Mouse (Mus musculus) stomach, embryonic 16.5 days (tissue): ENCODE results near the gene Mat2a. TPM values are rescaled to one million over a fixed set of nuclear protein-coding genes. Genes with fewer than 3 reads are reported as not detected.
"Not testable (repeated sequence)": the region's sequence is repeated elsewhere in the genome, so short reads cannot be mapped to it uniquely, and the experiment has no call there.

Experiments used
- ATAC-seq: fragments of 200-750 bp; cut with Nextera tagmentation; 2 replicates; pipeline ENCODE4 v1.8.0; 2017; ENCODE audit warnings: moderate number of reproducible peaks, moderate TSS enrichment; ENCODE audit not compliant: insufficient read depth, low FRiP score
- H3K27ac ChIP-seq: fragments of 300-500 bp; sonication (generic); 2 replicates; pipeline ENCODE4 v1.5.1; 2014; ENCODE audit warnings: low read length
- H3K27me3 ChIP-seq: fragments of 300-500 bp; sonication (generic); 2 replicates; pipeline ENCODE4 v1.6.1; 2014; ENCODE audit warnings: low read length, control low read depth, mixed read lengths; ENCODE audit not compliant: control insufficient read depth, insufficient read depth
- H3K36me3 ChIP-seq: fragments of 300-500 bp; sonication (generic); 2 replicates; pipeline ENCODE4 v1.6.1; 2014; ENCODE audit warnings: low read length; ENCODE audit not compliant: control insufficient read depth, insufficient read depth
- H3K4me1 ChIP-seq: fragments of 300-500 bp; sonication (generic); 2 replicates; pipeline ENCODE4 v1.6.1; 2014; ENCODE audit warnings: low read length, control low read depth, mixed read lengths; ENCODE audit not compliant: control insufficient read depth, insufficient read depth
- H3K4me2 ChIP-seq: fragments of 300-500 bp; sonication (generic); 2 replicates; pipeline ENCODE4 v1.6.1; 2014; ENCODE audit warnings: low read depth, low read length, mixed read lengths
- H3K4me3 ChIP-seq: fragments of 300-500 bp; sonication (generic); replicated peaks from 2 replicates; pipeline ENCODE4 v1.5.1; 2014; ENCODE audit warnings: mild to moderate bottlenecking, low read length
- H3K9ac ChIP-seq: fragments of 300-500 bp; sonication (generic); 2 replicates; pipeline ENCODE4 v1.6.1; 2014; ENCODE audit warnings: low read length
- H3K9me3 ChIP-seq: fragments of 300-500 bp; sonication (generic); replicated peaks from 2 replicates; pipeline ENCODE4 v1.6.1; 2016; ENCODE audit warnings: low read length, control low read depth; ENCODE audit not compliant: control insufficient read depth
- WGBS: fragments of 180-500 bp; shearing (Covaris S2); extraction: QIAGEN DNeasy Blood & Tissue Kit; methylation state at CpG from one replicate; pipeline ENCODE4 v1.1.7; 2014; 5-methylcytosine and 5-hydroxymethylcytosine counted together
- polyA plus RNA-seq: library from polyadenylated mRNA; unstranded; fragments of >200 nt; fragmentation: Nextera tagmentation; extraction: Ambion mirVana; gene quantifications from 2 replicates; pipeline ENCODE4 v1.2.1, GENCODE M21; 2015

The Mat2a gene
- polyA plus RNA-seq, 1 experiment from 2014 or later = 309 TPM

DNA sequence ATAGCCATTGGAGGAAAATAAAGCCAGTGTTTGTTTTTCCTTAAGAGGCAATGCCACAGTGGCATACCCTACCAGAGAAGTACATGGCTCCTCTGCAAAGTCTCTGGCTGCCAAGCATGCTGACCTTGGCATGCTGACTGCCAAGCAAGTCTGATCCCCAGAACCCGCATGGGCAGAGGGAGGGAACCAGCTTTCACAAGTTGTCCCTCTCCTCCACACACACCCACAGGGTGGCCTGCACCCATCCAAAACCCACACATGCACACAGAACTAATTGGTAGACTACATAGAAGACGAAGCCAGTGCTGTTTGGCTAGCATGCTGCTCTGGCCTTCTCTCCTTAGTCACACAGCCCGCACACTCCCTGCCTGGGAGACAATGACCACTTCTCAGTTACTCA lies 38.3 kb upstream of the Mat2a start:
- 88% methylated on average over 3 of the region's 3 CpGs for WGBS
- H3K27ac ChIP-seq = no peak overlapping the region
- no peaks in the 10 kb centered on the region for H3K36me3 ChIP-seq

DNA sequence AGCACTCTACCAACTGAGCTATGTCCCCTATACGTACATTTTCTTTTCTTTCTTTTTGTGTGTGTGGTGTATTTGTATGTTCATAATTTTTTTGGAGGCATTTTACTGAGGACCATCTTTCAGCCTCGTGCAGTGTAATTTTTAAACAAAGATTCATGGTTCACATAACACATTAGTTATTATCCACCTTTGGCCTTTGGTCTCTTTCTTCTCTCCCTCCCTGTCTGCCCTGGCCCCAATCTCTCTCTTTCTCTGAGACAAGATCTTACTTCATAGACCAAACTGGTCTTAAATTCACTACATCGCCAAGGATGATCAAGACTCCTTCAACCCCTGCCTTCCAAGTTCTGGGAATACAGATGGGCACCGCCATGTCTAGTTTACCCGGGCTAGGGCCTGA lies 37.5 kb upstream of the Mat2a start:
- ATAC-seq = no peak
- no peaks in the 10 kb centered on the region for H3K36me3 ChIP-seq
- no peak overlapping the region for H3K9ac ChIP-seq
- no peaks in the 10 kb centered on the region for H3K27me3 ChIP-seq
- H3K9me3 ChIP-seq = no peaks in the 10 kb centered on the region
- H3K27ac ChIP-seq = no peak overlapping the region
- H3K4me1 ChIP-seq = peaks cover 11% of the 10 kb centered on the region
- H3K4me3 ChIP-seq = no peak overlapping the region
- no peak overlapping the region for H3K4me2 ChIP-seq
- 85% methylated on average over 5 of the region's 5 CpGs for WGBS

More for the DNA sequence above, 38.3 kb upstream of the Mat2a start:
- no peak for ATAC-seq
- no peaks in the 10 kb centered on the region for H3K9me3 ChIP-seq
- H3K4me2 ChIP-seq = no peak overlapping the region
- H3K4me3 ChIP-seq = no peak overlapping the region
- peaks cover 15% of the 10 kb centered on the region for H3K4me1 ChIP-seq
- H3K27me3 ChIP-seq = no peaks in the 10 kb centered on the region
- H3K9ac ChIP-seq = no peak overlapping the region

GRCm38 (mm10) chr6:72475221-72475985 lies 36.0 kb upstream of the Mat2a start:
- Histone ChIP-seq H3K36me3 (no peaks in the 10 kb centered on the region), H3K9me3 (no peaks in the 10 kb centered on the region), H3K4me2 (no peak overlapping the region), H3K4me1 (peaks cover 11% of the 10 kb centered on the region), H3K4me3 (no peak overlapping the region), H3K27ac (no peak overlapping the region), H3K27me3 (no peaks in the 10 kb centered on the region), H3K9ac (no peak overlapping the region)
- 78% methylated on average over 4 of the region's 4 CpGs for WGBS
- ATAC-seq = no peak

- Histone ChIP-seq H3K9me3 (no peaks in the 10 kb centered on the region), H3K27ac (peak overlapping the region; percentile 73), H3K36me3 (no peaks in the 10 kb centered on the region), H3K4me3 (no peak overlapping the region), H3K9ac (no peak overlapping the region; the same call in 1 of the 2 replicates), H3K4me2 (no peak overlapping the region), H3K27me3 (no peaks in the 10 kb centered on the region), H3K4me1 (peaks cover 11% of the 10 kb centered on the region)
- ATAC-seq = peak; percentile 73
- WGBS = 37% methylated on average over 14 of the region's 14 CpGs
These were observed 34.1 kb upstream of the Mat2a start for GRCm38 (mm10) chr6:72473264-72474041.

- Histone ChIP-seq H3K4me2 (no peak overlapping the region), H3K9ac (no peak overlapping the region), H3K9me3 (no peaks in the 10 kb centered on the region), H3K4me3 (no peak overlapping the region), H3K27me3 (no peaks in the 10 kb centered on the region), H3K4me1 (peaks cover 6% of the 10 kb centered on the region; the same call in 1 of the 2 replicates), H3K36me3 (no peaks in the 10 kb centered on the region), H3K27ac (no peak overlapping the region)
- 91% methylated on average over 4 of the region's 4 CpGs for WGBS
- no peak for ATAC-seq
These were observed 26.8 kb upstream of the Mat2a start for GRCm38 (mm10) chr6:72466171-72466570.

GRCm38 (mm10) chr6:72465361-72466157 lies 26.2 kb upstream of the Mat2a start:
- Histone ChIP-seq H3K4me3 (no peak overlapping the region), H3K27ac (no peak overlapping the region), H3K9ac (no peak overlapping the region), H3K36me3 (no peaks in the 10 kb centered on the region), H3K4me1 (peaks cover 6% of the 10 kb centered on the region; the same call in 1 of the 2 replicates), H3K4me2 (no peak overlapping the region), H3K9me3 (no peaks in the 10 kb centered on the region), H3K27me3 (no peaks in the 10 kb centered on the region)
- WGBS = 64% methylated on average over 8 of the region's 8 CpGs
- no peak for ATAC-seq

- not testable (repeated sequence) for H3K4me3 ChIP-seq, H3K9me3 ChIP-seq
- WGBS = 64% methylated on average over 5 of the region's 5 CpGs
These were observed 23.3 kb upstream of the Mat2a start for GRCm38 (mm10) chr6:72462550-72463257.

GRCm38 (mm10) chr6:72460036-72460801 lies 20.9 kb upstream of the Mat2a start:
- no peaks in the 10 kb centered on the region for H3K27me3 ChIP-seq
- H3K4me1 ChIP-seq = peaks cover 12% of the 10 kb centered on the region
- H3K36me3 ChIP-seq = no peaks in the 10 kb centered on the region
- no peak for ATAC-seq
- H3K9ac ChIP-seq = no peak overlapping the region
- 43% methylated on average over 9 of the region's 9 CpGs for WGBS
- H3K9me3 ChIP-seq = no peaks in the 10 kb centered on the region
- no peak overlapping the region for H3K4me3 ChIP-seq
- no peak overlapping the region for H3K4me2 ChIP-seq
- H3K27ac ChIP-seq = no peak overlapping the region

More at GRCm38 (mm10) chr6:72462550-72463257, 23.3 kb upstream of the Mat2a start:
- not testable (repeated sequence) for H3K36me3 ChIP-seq, H3K27ac ChIP-seq, H3K27me3 ChIP-seq, H3K9ac ChIP-seq, H3K4me2 ChIP-seq, ATAC-seq
- H3K4me1 ChIP-seq = peaks cover 18% of the 10 kb centered on the region
